Mouse (Mus musculus) stomach, postnatal 0 days (tissue): ENCODE data around the gene Son. TPM values are rescaled to one million over a fixed set of nuclear protein-coding genes. Genes with fewer than 3 reads are reported as not detected.
A peak's percentile ranks its signal among the peaks of the same experiment; 100 is the strongest.

ENCODE experiments used
- ATAC-seq: fragments of 200-750 bp; cut with Nextera tagmentation; 2 replicates; pipeline ENCODE4 v1.8.0; 2017; ENCODE audit not compliant: low FRiP score, low TSS enrichment
- DNase-seq: peaks from one replicate; pipeline ENCODE4 v3.0.0-alpha.2; 2016; ENCODE audit warnings: low spot score
- H3K27ac ChIP-seq: fragments of 300-500 bp; sonication (generic); replicated peaks from 2 replicates; pipeline ENCODE4 v1.5.1; 2014; ENCODE audit warnings: mild to moderate bottlenecking, control low read depth
- H3K27me3 ChIP-seq: fragments of 300-500 bp; sonication (generic); 2 replicates; pipeline ENCODE4 v1.6.1; 2014; ENCODE audit warnings: low read length; ENCODE audit not compliant: control insufficient read depth, insufficient read depth
- H3K36me3 ChIP-seq: fragments of 300-500 bp; sonication (generic); 2 replicates; pipeline ENCODE4 v1.6.1; 2014; ENCODE audit warnings: low read length, mixed read lengths; ENCODE audit not compliant: control insufficient read depth, insufficient read depth
- H3K4me1 ChIP-seq: fragments of 300-500 bp; sonication (generic); replicated peaks from 2 replicates; pipeline ENCODE4 v1.6.1; 2014; ENCODE audit warnings: antibody characterized with exemption; ENCODE audit not compliant: control insufficient read depth, insufficient read depth
- H3K4me2 ChIP-seq: fragments of 300-500 bp; sonication (generic); replicated peaks from 2 replicates; pipeline ENCODE4 v1.6.1; 2014; ENCODE audit warnings: low read depth, mild to moderate bottlenecking, control low read depth, moderate library complexity
- H3K4me3 ChIP-seq: fragments of 300-500 bp; sonication (generic); 2 replicates; pipeline ENCODE4 v1.5.1; 2014; ENCODE audit warnings: low read depth, low read length, control low read depth
- H3K9ac ChIP-seq: fragments of 300-500 bp; sonication (generic); 2 replicates; pipeline ENCODE4 v1.6.1; 2014; ENCODE audit warnings: mild to moderate bottlenecking, low read length, control low read depth, mixed read lengths
- H3K9me3 ChIP-seq: fragments of 300-500 bp; sonication (generic); 2 replicates; pipeline ENCODE4 v1.6.1; 2016; ENCODE audit warnings: low read length; ENCODE audit not compliant: control insufficient read depth
- CTCF ChIP-seq: IDR thresholded peaks from 2 replicates; pipeline ENCODE4 v1.5.1; 2016; ENCODE audit warnings: antibody characterized with exemption, low read depth, mild to moderate bottlenecking, moderate library complexity
- EP300 ChIP-seq: optimal IDR thresholded peaks from 2 replicates; pipeline ENCODE3; 2016; ENCODE audit warnings: antibody characterized with exemption
- WGBS: fragments of 180-500 bp; shearing (Covaris S2); extraction: QIAGEN DNeasy Blood & Tissue Kit; methylation state at CpG from one replicate; pipeline ENCODE4 v1.1.7; 2014; 5-methylcytosine and 5-hydroxymethylcytosine counted together
- polyA plus RNA-seq: library from polyadenylated mRNA; unstranded; fragments of >200 nt; fragmentation: Nextera tagmentation; extraction: Ambion mirVana; gene quantifications from 2 replicates; pipeline ENCODE4 v1.2.1, GENCODE M21; 2015

Son gene
- polyA plus RNA-seq, 1 experiment from 2014 or later: 62.3 TPM

DNA sequence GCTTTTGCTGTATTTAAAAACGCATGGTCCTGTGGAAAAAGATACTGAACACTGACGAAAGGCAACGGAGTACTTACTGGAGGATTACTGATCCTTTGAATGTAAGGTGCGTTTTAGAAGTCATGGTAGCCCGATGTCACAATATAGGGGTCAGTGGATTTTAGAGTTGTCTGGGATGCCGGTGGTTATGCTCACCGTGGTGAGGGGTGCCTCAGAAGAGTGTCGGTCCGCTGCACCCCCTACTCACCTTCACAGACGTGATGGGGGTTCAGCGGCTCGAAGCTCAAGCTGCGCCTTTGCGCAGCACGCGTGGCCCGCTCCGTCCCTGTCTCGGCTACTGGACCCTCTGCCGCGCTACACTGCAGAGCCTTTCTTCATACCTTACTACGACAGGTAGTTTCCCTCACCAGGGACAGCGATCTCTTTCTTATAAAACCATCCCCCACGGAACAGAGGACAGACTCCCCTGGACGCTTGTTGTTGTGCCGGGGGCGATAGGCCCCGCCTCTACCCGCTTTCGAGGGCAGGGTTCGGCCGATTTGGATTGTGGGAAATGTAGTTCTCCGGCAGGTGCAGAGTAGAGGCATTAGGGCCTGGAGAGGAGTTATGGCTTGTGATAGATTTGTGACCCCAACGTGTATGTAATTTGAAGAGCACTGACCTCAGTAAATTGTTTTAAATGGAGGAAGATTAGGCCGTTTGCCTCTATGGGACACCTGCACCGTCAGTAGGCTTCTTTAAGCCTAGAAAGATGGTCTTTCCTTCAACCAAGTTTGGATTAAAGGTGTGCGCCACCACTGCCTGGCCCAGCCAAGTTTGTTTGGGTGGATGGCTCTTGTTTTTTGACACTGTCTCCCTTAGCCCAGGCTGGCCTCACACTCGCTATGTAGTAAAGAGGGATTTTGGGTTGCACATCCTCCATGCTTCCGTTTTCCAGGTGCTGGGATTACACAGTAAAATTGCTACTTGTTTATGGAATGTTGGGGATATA is 28.5 kb upstream of the Son start, which contains the start of gene Dnajc28:
Gene Dnajc28 (minus strand): TSS at position 516 of the 991 bp plus-strand sequence.
- H3K4me1 ChIP-seq: no peaks in the 10 kb centered on the region; the same call in 1 of the 2 replicates
- H3K27ac ChIP-seq: no peak within 1 kb of the TSS
- TF ChIP-seq CTCF (no peak), EP300 (no peak)
- WGBS: 10% methylated on average over 39 of the region's 39 CpGs
- peak within 1 kb of the TSS; percentile 66 for H3K4me3 ChIP-seq
- H3K9ac ChIP-seq: peak within 1 kb of the TSS; percentile 69
- DNase-seq: peak; percentile 79
- peak; percentile 86 for ATAC-seq
- H3K36me3 ChIP-seq: peaks cover 10% of the 10 kb centered on the region
- H3K9me3 ChIP-seq: no peaks in the 10 kb centered on the region
- no peaks in the 10 kb centered on the region for H3K27me3 ChIP-seq
- peak within 1 kb of the TSS; percentile 92 for H3K4me2 ChIP-seq

DNA sequence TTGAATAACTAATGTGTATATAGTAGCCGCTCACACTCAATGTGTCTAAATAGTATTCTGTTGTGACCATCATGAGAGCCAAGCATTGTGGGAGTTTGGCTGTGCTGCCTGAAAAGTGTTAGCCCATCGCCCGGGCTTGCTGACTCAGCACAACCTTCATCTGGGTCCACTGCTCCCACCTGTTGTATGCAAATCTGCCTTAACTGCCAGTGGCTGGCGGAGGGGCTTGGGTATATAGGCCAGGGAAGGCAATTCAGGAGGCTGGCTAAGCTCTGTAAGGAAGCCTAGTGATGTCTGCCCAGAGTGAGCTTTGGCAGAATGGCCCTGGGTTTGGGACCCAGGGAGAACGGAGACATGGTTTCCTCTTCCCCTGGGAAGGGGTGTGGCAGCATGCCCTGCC is 27.1 kb upstream of the Son start:
- ATAC-seq (no peak), DNase-seq (no peak)
- H3K9ac ChIP-seq: no peak overlapping the region
- H3K4me3 ChIP-seq: no peak overlapping the region
- TF ChIP-seq CTCF (no peak), EP300 (no peak)
- no peaks in the 10 kb centered on the region for H3K27me3 ChIP-seq
- no peaks in the 10 kb centered on the region for H3K9me3 ChIP-seq
- H3K4me1 ChIP-seq: no peaks in the 10 kb centered on the region; the same call in 1 of the 2 replicates
- 91% methylated on average over 5 of the region's 5 CpGs for WGBS
- no peak overlapping the region for H3K27ac ChIP-seq
- no peak overlapping the region for H3K4me2 ChIP-seq
- peaks cover 16% of the 10 kb centered on the region for H3K36me3 ChIP-seq

DNA sequence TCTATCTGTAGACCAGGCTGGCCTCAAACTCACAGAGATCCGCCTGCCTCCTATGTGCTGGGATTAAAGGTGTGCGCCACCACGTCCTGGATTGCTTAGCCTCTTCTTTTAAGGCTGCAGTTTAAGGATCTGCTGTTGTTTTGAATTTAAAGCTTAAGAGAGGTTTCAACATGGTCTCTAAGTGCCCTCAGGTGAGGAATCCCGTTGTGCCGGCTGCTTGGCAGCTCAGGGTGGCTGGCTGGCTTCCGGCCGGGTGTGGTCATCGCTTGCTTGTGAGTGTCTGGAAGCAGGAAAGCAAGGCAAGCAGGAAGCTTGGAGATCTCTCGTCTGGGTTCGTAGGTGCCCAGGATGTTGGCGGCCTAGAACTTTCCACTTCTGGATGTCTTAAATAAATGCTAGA is 26.3 kb upstream of the Son start:
- no peaks in the 10 kb centered on the region for H3K27me3 ChIP-seq
- no peaks in the 10 kb centered on the region; the same call in 1 of the 2 replicates for H3K4me1 ChIP-seq
- no peak overlapping the region for H3K9ac ChIP-seq
- H3K27ac ChIP-seq: no peak overlapping the region
- no peak overlapping the region for H3K4me2 ChIP-seq
- ATAC-seq (no peak), DNase-seq (no peak)
- WGBS: 87% methylated on average over 11 of the region's 11 CpGs
- TF ChIP-seq CTCF (no peak), EP300 (no peak)
- H3K36me3 ChIP-seq: peaks cover 16% of the 10 kb centered on the region
- H3K4me3 ChIP-seq: no peak overlapping the region
- H3K9me3 ChIP-seq: no peaks in the 10 kb centered on the region

DNA sequence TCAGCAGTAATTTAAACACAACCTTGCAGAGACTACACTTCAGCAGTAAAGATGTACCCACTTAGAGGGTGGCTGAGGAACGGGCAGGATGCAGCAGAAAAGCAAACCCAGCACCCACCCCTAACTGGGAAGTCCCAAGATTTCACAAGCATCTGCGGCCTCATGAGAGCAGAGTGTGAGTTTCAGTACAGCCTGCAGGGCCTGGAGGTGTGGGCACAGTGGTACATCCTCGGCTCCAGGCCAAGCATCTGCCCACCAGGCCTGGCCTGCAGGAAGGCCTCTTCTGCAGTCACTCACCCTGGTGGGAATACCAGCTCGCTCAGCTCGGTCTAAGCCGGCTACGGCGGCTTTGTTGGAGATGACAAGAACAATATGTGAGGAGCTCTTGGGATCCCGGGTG is 24.2 kb upstream of the Son start:
- TF ChIP-seq EP300 (no peak), CTCF (no peak)
- Histone ChIP-seq H3K9ac (no peak overlapping the region), H3K4me3 (no peak overlapping the region), H3K4me1 (no peaks in the 10 kb centered on the region; the same call in 1 of the 2 replicates), H3K27me3 (no peaks in the 10 kb centered on the region), H3K4me2 (no peak overlapping the region), H3K36me3 (peaks cover 23% of the 10 kb centered on the region), H3K9me3 (no peaks in the 10 kb centered on the region), H3K27ac (no peak overlapping the region)
- DNase-seq: no peak
- no peak for ATAC-seq
- whole genome bisulfite sequencing: 92% methylated on average over 9 of the region's 9 CpGs

DNA sequence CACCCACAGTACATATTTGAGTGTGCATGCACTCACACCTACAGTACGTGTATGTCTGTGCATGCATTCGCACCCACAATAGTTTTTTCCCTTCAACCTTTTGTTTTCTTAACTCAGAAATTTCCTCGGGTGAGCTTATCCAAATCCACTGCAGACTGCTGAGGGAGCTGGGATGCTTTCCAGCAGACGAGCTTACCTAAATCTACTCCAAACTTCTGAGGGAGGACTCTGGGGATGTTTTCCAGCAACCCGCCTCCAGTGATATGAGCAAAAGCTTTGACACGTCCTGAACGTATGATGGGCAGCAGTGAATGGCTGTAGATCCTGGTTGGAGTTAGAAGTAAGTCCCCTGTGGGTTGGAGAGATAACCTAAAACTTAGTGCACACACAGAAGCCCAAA is 19.5 kb upstream of the Son start:
- peaks cover 29% of the 10 kb centered on the region for H3K36me3 ChIP-seq
- 80% methylated on average over 7 of the region's 7 CpGs for WGBS
- no peak for ATAC-seq

DNA sequence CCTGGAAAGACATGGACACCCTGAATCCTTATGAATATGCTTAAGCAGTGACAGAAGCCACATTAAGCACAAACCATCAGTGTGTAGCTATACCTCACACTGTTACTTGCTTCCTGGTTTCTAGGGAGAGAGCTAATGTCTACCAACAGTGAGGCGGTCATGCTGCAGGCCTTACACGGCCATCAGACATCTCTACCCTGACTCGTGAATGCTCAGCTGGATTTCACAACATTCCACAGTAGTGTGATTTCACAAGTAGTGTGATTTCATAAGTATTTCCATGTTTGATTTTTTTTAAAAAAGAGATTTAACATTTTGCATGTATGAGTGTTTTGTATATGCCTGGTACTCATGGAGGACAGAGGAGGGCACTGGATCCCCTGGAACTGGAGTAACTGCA is 18.6 kb upstream of the Son start:
- Histone ChIP-seq H3K4me2 (no peak overlapping the region), H3K27ac (no peak overlapping the region), H3K4me1 (no peaks in the 10 kb centered on the region), H3K9me3 (no peaks in the 10 kb centered on the region), H3K9ac (no peak overlapping the region), H3K27me3 (no peaks in the 10 kb centered on the region), H3K4me3 (no peak overlapping the region), H3K36me3 (peaks cover 26% of the 10 kb centered on the region)
- DNase-seq (no peak), ATAC-seq (no peak)
- 87% methylated on average over 3 of the region's 3 CpGs for WGBS
- TF ChIP-seq EP300 (no peak), CTCF (no peak)

More for the DNA sequence above, 19.5 kb upstream of the Son start:
- Histone ChIP-seq H3K4me1 (no peaks in the 10 kb centered on the region), H3K27ac (no peak overlapping the region), H3K9me3 (no peaks in the 10 kb centered on the region), H3K4me2 (no peak overlapping the region), H3K9ac (no peak overlapping the region), H3K27me3 (no peaks in the 10 kb centered on the region), H3K4me3 (no peak overlapping the region)
- no peak for TF ChIP-seq EP300
- TF ChIP-seq CTCF: no peak
- DNase-seq: no peak
